Mouse (Mus musculus): ENCODE data around the gene Ascc2.

GRCm38 (mm10) chr11:4611904-4612303 is 25.6 kb upstream of the Ascc2 start:
- TF ChIP-seq CTCF (IDR thresholded peaks at IDR 0.05; ENCODE audit: insufficient read depth, low read depth, low read length) (no peak), POLR2A (IDR thresholded peaks at IDR 0.05; ENCODE audit: insufficient read depth, low read depth, low read length) (no peak)
